Mouse (Mus musculus): ENCODE data around the gene Ctse.

DNA sequence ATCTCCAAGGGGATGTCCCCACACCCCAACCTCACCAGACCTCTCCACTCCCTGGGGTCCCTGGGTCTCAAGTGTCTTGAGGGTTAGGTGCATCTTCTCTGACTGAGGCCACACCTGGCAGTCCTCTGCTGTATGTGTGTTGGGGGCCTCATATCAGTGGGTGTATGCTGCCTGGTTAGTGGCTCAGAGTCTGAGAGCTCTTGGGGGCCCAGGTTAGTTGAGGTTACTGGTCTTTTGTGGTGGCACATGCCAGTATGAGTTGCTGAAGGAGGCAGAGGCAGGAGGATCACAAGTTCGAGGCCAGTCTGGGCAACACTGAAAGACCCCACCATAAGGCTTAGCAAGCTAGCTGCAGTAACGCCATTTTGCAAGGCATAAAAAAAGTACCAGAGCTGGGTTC is 4.1 kb downstream of the Ctse start:
- TF ChIP-seq EP300 (IDR thresholded peaks at IDR 0.05; ENCODE audit: insufficient read depth, low read depth, low read length): no peak
- TF ChIP-seq CTCF (IDR thresholded peaks at IDR 0.05; ENCODE audit: low read depth, low read length): no peak

Measured in ES-Bruce4 (cell line).